Mouse (Mus musculus) liver, embryonic 14.5 days (tissue): ENCODE results near the gene Kcnh6. TPM values are rescaled to one million over a fixed set of nuclear protein-coding genes. Genes with fewer than 3 reads are reported as not detected.
A peak's percentile ranks its signal among the peaks of the same experiment; 100 is the strongest.

Experiments
- ATAC-seq: fragments of 200-750 bp; cut with Nextera tagmentation; 2 replicates; pipeline ENCODE4 v1.8.0; 2017; ENCODE audit warnings: moderate number of reproducible peaks, mild to moderate bottlenecking, moderate library complexity; ENCODE audit not compliant: insufficient read depth
- DNase-seq, 3 experiments: peaks; one replicate each; pipeline ENCODE4 v3.0.0-alpha.2; 2012 to 2013; ENCODE audit warnings: low read depth in 3 of 3, low spot score in 3 of 3
- H3K27ac ChIP-seq: fragments of 300-500 bp; sonication (generic); 2 replicates; pipeline ENCODE4 v1.5.1; 2014; ENCODE audit warnings: moderate library complexity, mild to moderate bottlenecking, control low read depth, inconsistent platforms
- H3K27me3 ChIP-seq: fragments of 300-500 bp; sonication (generic); 2 replicates; pipeline ENCODE4 v1.6.1; 2014; ENCODE audit warnings: mild to moderate bottlenecking, low read length, moderate library complexity; ENCODE audit not compliant: control insufficient read depth, insufficient read depth
- H3K36me3 ChIP-seq: fragments of 300-500 bp; sonication (generic); replicated peaks from 2 replicates; pipeline ENCODE4 v1.6.1; 2014; ENCODE audit warnings: low read depth; ENCODE audit not compliant: control insufficient read depth, insufficient read depth
- H3K4me1 ChIP-seq, 2 experiments: fragments of 200-500 bp in 1 of 2; fragments of 300-500 bp in 1 of 2; sonication (generic) in 1 of 2; replicated peaks; 2 replicates each; pipeline ENCODE4 v1.6.1; 2012 to 2014; ENCODE audit warnings: antibody characterized with exemption in 1 of 2, inconsistent platforms in 1 of 2, low read length in 1 of 2; ENCODE audit not compliant: control insufficient read depth in 2 of 2, insufficient read depth in 2 of 2
- H3K4me2 ChIP-seq: fragments of 300-500 bp; sonication (generic); 2 replicates; pipeline ENCODE4 v1.6.1; 2014; ENCODE audit warnings: low read depth, mild to moderate bottlenecking, control low read depth, moderate library complexity
- H3K4me3 ChIP-seq, 2 experiments: fragments of 200-500 bp in 1 of 2; fragments of 300-500 bp in 1 of 2; sonication (generic) in 1 of 2; 2 replicates each; pipeline ENCODE4 v1.5.1; 2012 to 2014; ENCODE audit warnings: low read depth in 2 of 2, low read length in 2 of 2, mild to moderate bottlenecking in 2 of 2, control low read depth in 1 of 2, inconsistent platforms in 1 of 2, moderate library complexity in 1 of 2; ENCODE audit not compliant: insufficient read depth in 1 of 2
- H3K9ac ChIP-seq: fragments of 300-500 bp; sonication (generic); replicated peaks from 2 replicates; pipeline ENCODE4 v1.6.1; 2014; ENCODE audit warnings: mild to moderate bottlenecking, control low read depth, moderate library complexity
- H3K9me3 ChIP-seq: fragments of 300-500 bp; sonication (generic); 2 replicates; pipeline ENCODE4 v1.6.1; 2016; ENCODE audit warnings: low read length, mixed read lengths; ENCODE audit not compliant: control insufficient read depth
- CTCF ChIP-seq: IDR thresholded peaks from 2 replicates; pipeline ENCODE4 v1.5.1; 2016; ENCODE audit warnings: antibody characterized with exemption, low read depth, control low read depth
- EP300 ChIP-seq: IDR thresholded peaks from 2 replicates; pipeline ENCODE4 v1.6.1; 2016; ENCODE audit warnings: antibody characterized with exemption, low read depth
- WGBS: fragments of 180-500 bp; shearing (Covaris S2); extraction: QIAGEN DNeasy Blood & Tissue Kit; methylation state at CpG from one replicate; pipeline ENCODE4 v1.1.7; 2014; ENCODE audit not compliant: insufficient replicate concordance; 5-methylcytosine and 5-hydroxymethylcytosine counted together
- polyA plus RNA-seq, 2 experiments: library from polyadenylated mRNA; depleted of rRNA in 1 of 2; stranded (reverse) in 1 of 2; unstranded in 1 of 2; fragments of >200 nt; fragmentation: Nextera tagmentation in 1 of 2; extraction: Ambion mirVana in 1 of 2; gene quantifications; 2 replicates each; pipeline versions ENCODE4 v1.2.1 to v1.2.3; 2012 to 2014

Gene Kcnh6
- polyA plus RNA-seq, 2 experiments = 0.01 TPM; not detected in 1

DNA sequence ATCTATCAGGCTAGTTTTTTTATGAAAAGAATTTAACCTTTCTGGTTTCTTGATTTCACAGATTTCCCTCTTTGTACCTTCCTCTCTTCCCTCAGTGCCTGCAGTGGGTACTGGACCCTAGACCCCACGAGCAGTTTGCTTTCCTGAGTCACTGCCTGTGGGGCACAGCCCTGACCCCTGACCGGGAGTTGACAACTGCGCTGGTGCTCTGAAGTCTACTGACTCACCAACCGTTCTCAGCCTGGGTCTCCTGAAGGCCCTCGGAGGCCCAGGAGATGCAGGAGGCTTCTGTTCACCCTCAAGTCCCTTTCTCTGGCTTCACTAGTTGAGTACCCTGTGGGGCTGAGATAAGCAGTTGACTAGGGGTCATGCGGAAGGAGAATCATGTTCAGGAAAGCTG is 47.4 kb downstream of the Kcnh6 start:
- TF ChIP-seq CTCF (no peak), EP300 (no peak)
- H3K36me3 ChIP-seq = peaks cover 58% of the 10 kb centered on the region
- H3K27ac ChIP-seq = peak overlapping the region; percentile 68; the same call in 1 of the 2 replicates
- H3K4me1 ChIP-seq = peaks cover 30 to 35% of the 10 kb centered on the region in 2 experiments
- H3K4me3 ChIP-seq = no peak overlapping the region
- ATAC-seq = no peak
- 31% methylated on average over 6 of the region's 6 CpGs for WGBS
- H3K9me3 ChIP-seq = no peaks in the 10 kb centered on the region
- no peaks in the 10 kb centered on the region for H3K27me3 ChIP-seq
- H3K9ac ChIP-seq = no peak overlapping the region; the same call in 1 of the 2 replicates
- no peak overlapping the region for H3K4me2 ChIP-seq
- DNase-seq = no peak

DNA sequence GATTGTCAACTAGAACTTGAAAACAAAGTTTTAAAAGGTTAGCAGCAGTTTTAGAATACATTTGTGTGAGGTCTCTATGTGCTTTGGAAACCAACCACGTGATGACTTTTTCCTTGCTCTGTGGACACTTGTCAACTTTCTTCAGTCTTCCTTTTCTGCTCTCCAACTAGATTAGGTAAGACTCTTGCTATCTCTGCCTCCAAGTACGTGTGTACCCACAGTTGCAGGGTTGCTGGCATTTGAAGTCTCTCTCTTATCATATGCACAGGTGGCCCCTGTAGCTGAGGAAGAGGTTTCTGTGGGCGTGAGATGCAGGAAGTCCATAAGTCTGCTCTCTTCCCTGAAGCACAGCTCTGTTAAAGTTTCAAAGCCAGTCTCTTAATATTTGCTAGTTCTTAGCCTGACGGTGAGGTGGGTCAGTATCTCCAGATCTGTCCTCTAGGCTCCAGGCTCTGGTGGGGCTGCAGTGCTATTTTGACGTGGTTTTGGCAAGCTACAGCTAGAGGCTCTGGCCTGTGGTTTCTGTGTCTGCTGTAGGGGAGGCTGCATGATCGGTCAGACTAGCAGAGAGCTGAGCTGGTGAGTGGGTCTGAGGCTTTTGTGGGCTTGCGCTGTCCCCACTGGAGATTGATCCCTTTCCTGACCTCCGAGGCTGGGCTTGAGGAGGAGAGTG is 49.0 kb downstream of the Kcnh6 start:
- Histone ChIP-seq H3K9me3 (no peaks in the 10 kb centered on the region), H3K27me3 (no peaks in the 10 kb centered on the region), H3K4me2 (peak overlapping the region; percentile 31), H3K9ac (peak overlapping the region; percentile 7; the same call in 1 of the 2 replicates), H3K4me1 (peaks cover 30 to 35% of the 10 kb centered on the region in 2 experiments), H3K36me3 (peaks cover 45% of the 10 kb centered on the region), H3K27ac (peak overlapping the region; percentile 68), H3K4me3 (no peak overlapping the region)
- 13% methylated on average over 8 of the region's 8 CpGs for WGBS
- ATAC-seq (peak; percentile 91), DNase-seq (peak in 2 of 3 experiments; percentile 58 to 63)
- no peak for TF ChIP-seq CTCF
- peak; percentile 88 for TF ChIP-seq EP300

DNA sequence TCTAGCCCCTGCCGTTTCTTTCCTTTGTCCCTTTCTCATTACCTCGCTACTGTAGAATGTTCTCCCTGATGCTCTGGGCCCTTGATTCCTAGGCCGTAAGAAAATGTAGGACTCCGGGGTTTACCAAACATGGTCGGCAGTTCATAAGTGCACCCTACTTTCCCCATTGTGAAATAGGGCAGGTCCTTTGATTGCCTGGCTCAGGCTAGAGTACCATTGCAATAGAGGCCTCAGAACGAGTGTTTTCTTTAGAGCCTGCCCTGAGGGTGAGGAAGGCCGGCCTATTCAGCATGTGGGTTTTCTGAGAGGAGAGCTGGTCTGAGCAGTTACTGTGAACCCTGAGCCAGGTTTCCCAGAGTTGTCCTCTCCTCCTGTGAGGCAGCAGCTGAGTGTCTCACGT is 50.1 kb downstream of the Kcnh6 start:
- H3K36me3 ChIP-seq = peaks cover 38% of the 10 kb centered on the region
- peaks cover 30 to 35% of the 10 kb centered on the region in 2 experiments for H3K4me1 ChIP-seq
- no peak overlapping the region for H3K27ac ChIP-seq
- no peak overlapping the region for H3K4me3 ChIP-seq
- ATAC-seq (no peak), DNase-seq (no peak)
- no peak overlapping the region for H3K4me2 ChIP-seq
- no peaks in the 10 kb centered on the region for H3K27me3 ChIP-seq
- TF ChIP-seq CTCF (no peak), EP300 (no peak)
- H3K9ac ChIP-seq = no peak overlapping the region
- 77% methylated on average over 8 of the region's 8 CpGs for WGBS
- no peaks in the 10 kb centered on the region for H3K9me3 ChIP-seq

DNA sequence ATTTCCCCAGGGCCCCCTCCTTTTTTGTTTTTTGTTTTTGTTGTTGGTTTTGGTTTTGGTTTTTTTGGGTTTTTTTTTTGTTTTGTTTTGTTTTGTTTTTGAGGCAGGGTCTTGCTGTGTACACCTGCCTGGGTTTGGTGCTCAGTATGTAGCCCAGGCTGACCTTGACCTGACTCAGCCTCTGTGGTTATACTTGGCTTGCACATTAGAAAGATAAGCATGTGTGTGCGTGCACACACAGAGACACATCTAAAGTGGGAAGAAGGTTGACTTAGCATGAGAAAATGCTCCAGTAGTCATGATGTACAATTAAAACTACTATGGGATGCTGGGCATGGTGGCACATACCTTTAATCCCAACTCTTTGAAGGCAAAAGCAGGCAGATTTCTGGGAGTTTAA is 52.6 kb downstream of the Kcnh6 start:
- no peak overlapping the region for H3K27ac ChIP-seq
- TF ChIP-seq CTCF = no peak
- 23% methylated on average over 1 of the region's 1 CpGs for WGBS
- no peak overlapping the region for H3K9ac ChIP-seq
- H3K4me1 ChIP-seq = peaks cover 24 to 32% of the 10 kb centered on the region in 2 experiments
- H3K27me3 ChIP-seq = no peaks in the 10 kb centered on the region
- no peaks in the 10 kb centered on the region for H3K9me3 ChIP-seq
- ATAC-seq (no peak), DNase-seq (no peak)
- no peak overlapping the region for H3K4me3 ChIP-seq
- H3K4me2 ChIP-seq = no peak overlapping the region
- peaks cover 16% of the 10 kb centered on the region for H3K36me3 ChIP-seq

DNA sequence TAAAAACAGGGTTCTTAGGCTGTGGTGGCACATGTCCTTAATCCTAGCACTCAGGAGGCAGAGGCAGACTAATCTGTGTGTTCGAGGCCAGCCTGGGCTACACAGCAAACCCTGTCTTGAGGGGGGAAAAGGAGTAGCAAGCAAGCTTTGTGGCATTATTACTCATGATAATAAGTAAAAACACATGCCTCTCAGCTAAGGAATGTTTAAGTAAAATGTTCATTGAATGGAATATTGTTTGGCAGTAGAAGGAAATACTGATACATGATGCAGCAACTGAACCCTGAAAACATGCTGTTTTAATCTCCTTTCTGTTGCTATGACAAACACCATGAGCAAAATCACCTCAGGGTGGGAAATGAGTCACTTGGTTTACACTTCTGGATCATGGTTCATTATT is 53.4 kb downstream of the Kcnh6 start:
- no peak overlapping the region for H3K4me2 ChIP-seq
- no peaks in the 10 kb centered on the region for H3K9me3 ChIP-seq
- TF ChIP-seq CTCF (no peak), EP300 (no peak)
- H3K4me3 ChIP-seq = no peak overlapping the region
- H3K9ac ChIP-seq = no peak overlapping the region
- no peak overlapping the region for H3K27ac ChIP-seq
- no peak for DNase-seq
- WGBS = 75% methylated on average over 1 of the region's 1 CpGs
- no peak for ATAC-seq
- peaks cover 9% of the 10 kb centered on the region for H3K36me3 ChIP-seq
- peaks cover 16 to 25% of the 10 kb centered on the region in 2 experiments for H3K4me1 ChIP-seq
- H3K27me3 ChIP-seq = no peaks in the 10 kb centered on the region
